Comparison of ENCODE assay signal across 28 mouse cellular contexts in genomic region chr14:40935054-40935453, GRCm38 (mm10). TPM values are rescaled to one million over a fixed set of nuclear protein-coding genes. Genes with fewer than 3 reads are reported as not detected.
DNase-seq lines count a peak whose midpoint lies in the region; ATAC-seq and TF ChIP-seq lines count a peak whose summit lies in the region.
"Had no signal": no experiment of that assay in that cellular context is flagged by ENCODE, and none has a peak within 500 bp of the region (broad histone marks: within the 10 kb centered on the region; RNA-seq: fewer than 3 reads in every experiment).

No protein-coding gene starts in this region.

- H3K4me3 ChIP-seq in heart, embryonic 14.5 days (ENCODE audit: control insufficient read depth in 1 of 2, insufficient read depth in 1 of 2, low read depth in 1 of 2, low read length in 2 of 2), result no peak overlapping the region
- no peak overlapping the region for H3K4me3 ChIP-seq in heart, adult 2 months
- H3K4me3 ChIP-seq in lung, postnatal 0 days (ENCODE audit: low read depth, low read length), result no peak overlapping the region
- H3K4me3 ChIP-seq in liver, postnatal 0 days (ENCODE audit: low read depth, low read length), result no peak overlapping the region
- H3K4me3 ChIP-seq: forebrain, embryonic 13.5 days; limb, embryonic 12.5 days; liver, embryonic 15.5 days; myocyte; neural tube, embryonic 13.5 days had no signal

- intact Hi-C loops in heart, adult 2 months (cut with DNase I), result no loop called here

- peaks cover 4% of the 10 kb centered on the region for H3K79me2 ChIP-seq in heart, adult 2 months (replicated peaks; ENCODE audit: control insufficient read depth, insufficient read depth, low read length)

- H3K4me1 ChIP-seq in heart, embryonic 14.5 days (ENCODE audit: control insufficient read depth in 2 of 2, insufficient read depth in 2 of 2, low read length in 2 of 2), result peaks cover 24 to 37% of the 10 kb centered on the region in 2 experiments
- peaks cover 32% of the 10 kb centered on the region for H3K4me1 ChIP-seq in heart, adult 2 months (ENCODE audit: control insufficient read depth, insufficient read depth, low read length)
- H3K4me1 ChIP-seq in lung, postnatal 0 days (ENCODE audit: insufficient read depth, low read depth, low read length), result peaks cover 36% of the 10 kb centered on the region; the same call in 1 of the 2 replicates
- peaks cover 67% of the 10 kb centered on the region for H3K4me1 ChIP-seq in liver, postnatal 0 days (ENCODE audit: insufficient read depth)

- ATAC-seq in heart, embryonic 14.5 days (ENCODE audit: insufficient number of reproducible peaks, insufficient read depth, low FRiP score, low read depth), result 0 out of 2 replicates have a peak, but pooled peaks have one; percentile 10
- ATAC-seq in lung, postnatal 0 days, result no peak
- ATAC-seq in liver, postnatal 0 days, result no peak
- ATAC-seq: activated CD4-positive, CD25-positive, alpha-beta regulatory T cell, adult 4 months; forebrain, embryonic 13.5 days; midbrain, embryonic 16.5 days had no signal

- no peak overlapping the region for H3K4me2 ChIP-seq in heart, embryonic 14.5 days (ENCODE audit: low read length)
- H3K4me2 ChIP-seq in lung, postnatal 0 days (replicated peaks; ENCODE audit: low read depth, low read length), result no peak overlapping the region
- no peak overlapping the region for H3K4me2 ChIP-seq in liver, postnatal 0 days (ENCODE audit: low read depth, low read length)
- H3K4me2 ChIP-seq: forebrain, embryonic 13.5 days; limb, embryonic 12.5 days; liver, embryonic 15.5 days; neural tube, embryonic 13.5 days had no signal

- H3K9me3 ChIP-seq in heart, embryonic 14.5 days (ENCODE audit: control insufficient read depth, low read length), result no peaks in the 10 kb centered on the region
- no peaks in the 10 kb centered on the region for H3K9me3 ChIP-seq in lung, postnatal 0 days (ENCODE audit: low read length)
- H3K9me3 ChIP-seq in liver, postnatal 0 days (ENCODE audit: low read length), result no peaks in the 10 kb centered on the region
- H3K9me3 ChIP-seq: forebrain, embryonic 13.5 days; G1E; limb, embryonic 12.5 days; liver, embryonic 15.5 days; neural tube, embryonic 13.5 days had no signal

- H3K27me3 ChIP-seq in heart, embryonic 14.5 days (ENCODE audit: control insufficient read depth, insufficient read depth, low read length), result no peaks in the 10 kb centered on the region
- H3K27me3 ChIP-seq in heart, adult 2 months (ENCODE audit: control insufficient read depth, insufficient read depth, low read length), result no peaks in the 10 kb centered on the region
- H3K27me3 ChIP-seq in lung, postnatal 0 days (replicated peaks; ENCODE audit: insufficient read depth, low read length), result no peaks in the 10 kb centered on the region
- H3K27me3 ChIP-seq in liver, postnatal 0 days (ENCODE audit: insufficient read depth, low read length), result no peaks in the 10 kb centered on the region
- H3K27me3 ChIP-seq: CH12.LX; forebrain, embryonic 13.5 days; limb, embryonic 12.5 days; liver, embryonic 15.5 days; neural tube, embryonic 13.5 days had no signal

- WGBS in heart, embryonic 14.5 days, result 38% methylated on average over 2 of the region's 2 CpGs
- 32% methylated on average over 2 of the region's 2 CpGs for WGBS in heart, adult 2 months
- WGBS in lung, postnatal 0 days, result 65% methylated on average over 2 of the region's 2 CpGs
- 47% methylated on average over 2 of the region's 2 CpGs for WGBS in liver, postnatal 0 days (ENCODE audit: insufficient replicate concordance)

- no peak for TF ChIP-seq CTCF in heart, adult 2 months (IDR thresholded peaks at IDR 0.05)
- no peak for TF ChIP-seq CTCF in lung, postnatal 0 days (IDR thresholded peaks at IDR 0.05)
- TF ChIP-seq CTCF in liver, postnatal 0 days (IDR thresholded peaks at IDR 0.05; ENCODE audit: low read depth), result no peak

- TF ChIP-seq POLR2A in heart, adult 2 months (IDR thresholded peaks at IDR 0.05; ENCODE audit: insufficient read depth, low read depth, low read length), result no peak

- no peak for TF ChIP-seq EP300 in heart, adult 2 months (IDR thresholded peaks at IDR 0.05; ENCODE audit: insufficient read depth, low read depth, low read length)
- TF ChIP-seq EP300 in lung, postnatal 0 days (IDR thresholded peaks at IDR 0.05), result no peak
- TF ChIP-seq EP300 in liver, postnatal 0 days (IDR thresholded peaks at IDR 0.05; ENCODE audit: low read depth), result no peak

- peak overlapping the region in 1 of 2 experiments; percentile 41; a peak in 1 of 4 replicates for H3K27ac ChIP-seq in heart, embryonic 14.5 days (replicated peaks in 1 of 2; ENCODE audit: control insufficient read depth in 1 of 2, insufficient read depth in 1 of 2, low read depth in 2 of 2, low read length in 2 of 2)
- no peak overlapping the region for H3K27ac ChIP-seq in heart, adult 2 months
- 0 out of 2 replicates have a peak overlapping the region, but pooled peaks have one; percentile 26 for H3K27ac ChIP-seq in lung, postnatal 0 days (ENCODE audit: low read length)
- H3K27ac ChIP-seq in liver, postnatal 0 days (ENCODE audit: low read depth), result peak overlapping the region; percentile 19; the same call in 1 of the 2 replicates
- H3K27ac ChIP-seq: forebrain, embryonic 13.5 days; kidney, postnatal 0 days; limb, embryonic 12.5 days; liver, embryonic 15.5 days; neural tube, embryonic 13.5 days had no signal

- no peak overlapping the region for H3K9ac ChIP-seq in heart, embryonic 14.5 days (ENCODE audit: low read length)
- H3K9ac ChIP-seq in heart, adult 2 months (ENCODE audit: low read depth, low read length), result no peak overlapping the region
- no peak overlapping the region for H3K9ac ChIP-seq in lung, postnatal 0 days (replicated peaks; ENCODE audit: low read depth)
- H3K9ac ChIP-seq in liver, postnatal 0 days (replicated peaks), result no peak overlapping the region
- H3K9ac ChIP-seq: forebrain, embryonic 13.5 days; limb, embryonic 12.5 days; liver, embryonic 15.5 days; neural tube, embryonic 13.5 days had no signal

- H3K36me3 ChIP-seq in heart, embryonic 14.5 days (ENCODE audit: control insufficient read depth, insufficient read depth, low read length), result peaks cover 6% of the 10 kb centered on the region; the same call in 1 of the 2 replicates
- peaks cover 6% of the 10 kb centered on the region for H3K36me3 ChIP-seq in heart, adult 2 months (ENCODE audit: control insufficient read depth, insufficient read depth, low read length)
- no peaks in the 10 kb centered on the region for H3K36me3 ChIP-seq in lung, postnatal 0 days (ENCODE audit: insufficient read depth, low read length)
- H3K36me3 ChIP-seq in liver, postnatal 0 days (replicated peaks; ENCODE audit: insufficient read depth, low read length), result 0 out of 2 replicates have a peak, but pooled peaks cover 3% of the 10 kb centered on the region
- H3K36me3 ChIP-seq: liver, embryonic 15.5 days had no signal

- DNase-seq in heart, adult 2 months, result no peak
- no peak for DNase-seq in lung, postnatal 0 days (ENCODE audit: low spot score)
- DNase-seq in lung, postnatal 4 days, result no peak
- DNase-seq in liver, postnatal 0 days, result no peak
- DNase-seq in left cerebral cortex, adult 11 months (ENCODE audit: low spot score), result no peak
- DNase-seq in cerebellum, adult 18-20 months, result no peak
- DNase-seq: adrenal gland, adult 8-10 months; B cell, adult 2 months; cerebellum, adult 11-12 months; cerebellum, postnatal 36 days; heart, postnatal 10 days; kidney, adult 11 months; retina, postnatal 1 day; right cerebral cortex, postnatal 25 days; spleen, adult 18-20 months; thymus, postnatal 14 days had no signal

RNA-seq across cellular contexts. Expression of gene Tspan14, which starts 31.6 kb away (rescaled TPM):
- 43.4 and 45.2 TPM in 2 replicates for polyA plus RNA-seq in heart, embryonic 14.5 days (2014; fragmentation: Nextera tagmentation; extraction: Ambion mirVana)
- total RNA-seq in heart, adult 2 months (2021), result 10 to 100 TPM; 11.8 to 18.6 TPM
- polyA plus RNA-seq in heart, adult 2 months (2012; rRNA removed), result 25.7 and 26.4 TPM in 2 replicates
- polyA plus RNA-seq in lung, postnatal 0 days (2015; fragmentation: Nextera tagmentation; extraction: Ambion mirVana), result 77.3 and 84.9 TPM in 2 replicates
- 22.0 and 24.9 TPM in 2 replicates for polyA plus RNA-seq in liver, postnatal 0 days (2015; fragmentation: Nextera tagmentation; extraction: Ambion mirVana)

RNA-seq across cellular contexts. Expression of gene Sh2d4b, which starts 42.0 kb away (rescaled TPM):
- 0.89 and 1.1 TPM in 2 replicates for polyA plus RNA-seq in heart, embryonic 14.5 days (2014; fragmentation: Nextera tagmentation; extraction: Ambion mirVana)
- 1 to 10 TPM in 1 of 2 experiments, under 1 TPM in 1; 0.84 to 1.1 TPM for total RNA-seq in heart, adult 2 months (2021)
- polyA plus RNA-seq in heart, adult 2 months (2012; rRNA removed), result 0.14 and 0.18 TPM in 2 replicates
- polyA plus RNA-seq in lung, postnatal 0 days (2015; fragmentation: Nextera tagmentation; extraction: Ambion mirVana), result 0.38 and 0.58 TPM in 2 replicates
- 0.05 and 0.13 TPM in 2 replicates for polyA plus RNA-seq in liver, postnatal 0 days (2015; fragmentation: Nextera tagmentation; extraction: Ambion mirVana)
- total RNA-seq: megakaryocyte progenitor cell, adult 5-6 weeks had no signal
- polyA plus RNA-seq: activated CD4-positive, CD25-positive, alpha-beta regulatory T cell, adult 4 months had no signal
